Mouse (Mus musculus) mouse embryonic stem cell (cell line): ENCODE data around the gene Mrps18b.
"Not testable (repeated sequence)": the region's sequence is repeated elsewhere in the genome, so short reads cannot be mapped to it uniquely, and the experiment has no call there.

Experiments used
- in situ Hi-C, 2 experiments: fragments of 300-500 bp; cut with MboI; formaldehyde crosslinking; loops; 1 replicate in 1 of 2; 3 replicates in 1 of 2; pipeline ENCODE4 v1.14.3; 2019 to 2020; ENCODE audit warnings: low sequenced_read_pairs in 2 of 2, low pct_unique_long_range_greater_than_20kb in 1 of 2, mixed read lengths in 1 of 2; ENCODE audit not compliant: unreplicated experiment in 1 of 2

Gene Mrps18b

GRCm38 (mm10) chr17:35916297-35917142, at the start of gene Mrps18b, which contains the start of gene Ppp1r10:
Mrps18b (minus strand) TSS chr17:35916389.
Ppp1r10 (plus strand) TSS chr17:35916434.
- in situ Hi-C loops = no loop called here

- in situ Hi-C loops = no loop called here
These were observed 47.1 kb upstream of the Mrps18b start for GRCm38 (mm10) chr17:35963279-35963678.

GRCm38 (mm10) chr17:35958533-35959223, 42.5 kb upstream of the Mrps18b start:
- in situ Hi-C loops = no loop called here

GRCm38 (mm10) chr17:35954665-35955064, 38.5 kb upstream of the Mrps18b start:
- in situ Hi-C loops = no loop called here

GRCm38 (mm10) chr17:35952559-35952958, 36.4 kb upstream of the Mrps18b start:
- in situ Hi-C loops = not testable (repeated sequence)

- in situ Hi-C loops = not testable (repeated sequence)
These were observed 34.8 kb upstream of the Mrps18b start for GRCm38 (mm10) chr17:35950946-35951345.

GRCm38 (mm10) chr17:35939941-35940340, 23.8 kb upstream of the Mrps18b start:
- in situ Hi-C loops = loop anchor here in 1 of 2 experiments (5.0 kb wide), 1 partner anchor 57 kb away; no protein-coding TSS in a partner anchor

- in situ Hi-C loops = loop anchor here in 1 of 2 experiments (5.0 kb wide), 1 partner anchor 58 kb away; no protein-coding TSS in a partner anchor
These were observed 22.9 kb upstream of the Mrps18b start for GRCm38 (mm10) chr17:35939108-35939507.

- in situ Hi-C loops = loop anchor here in 1 of 2 experiments (5.0 kb wide), 1 partner anchor 59 kb away; no protein-coding TSS in a partner anchor
These were observed 21.6 kb upstream of the Mrps18b start for GRCm38 (mm10) chr17:35937700-35938348.

GRCm38 (mm10) chr17:35935763-35936162, 19.6 kb upstream of the Mrps18b start:
- in situ Hi-C loops = loop anchor here in 1 of 2 experiments (5.0 kb wide), 1 partner anchor 62 kb away; no protein-coding TSS in a partner anchor

GRCm38 (mm10) chr17:35932608-35933007, 16.4 kb upstream of the Mrps18b start:
- in situ Hi-C loops = no loop called here

GRCm38 (mm10) chr17:35930627-35931026, 14.4 kb upstream of the Mrps18b start:
- in situ Hi-C loops = no loop called here

GRCm38 (mm10) chr17:35929534-35929933, 13.3 kb upstream of the Mrps18b start:
- in situ Hi-C loops = no loop called here

GRCm38 (mm10) chr17:35927471-35927870, 11.3 kb upstream of the Mrps18b start:
- in situ Hi-C loops = no loop called here

- in situ Hi-C loops = no loop called here
These were observed 7.1 kb upstream of the Mrps18b start for GRCm38 (mm10) chr17:35923281-35923680.

- in situ Hi-C loops = no loop called here
These were observed 6.4 kb upstream of the Mrps18b start for GRCm38 (mm10) chr17:35922566-35922965.

GRCm38 (mm10) chr17:35921710-35922109, 5.5 kb upstream of the Mrps18b start:
- in situ Hi-C loops = no loop called here

GRCm38 (mm10) chr17:35920862-35921562, 4.8 kb upstream of the Mrps18b start:
- in situ Hi-C loops = no loop called here
